Mouse (Mus musculus): ENCODE data around the gene Fank1. TPM values are rescaled to one million over a fixed set of nuclear protein-coding genes. Genes with fewer than 3 reads are reported as not detected.
A peak's percentile ranks its signal among the peaks of the same experiment; 100 is the strongest.

Fank1 gene
- polyA plus RNA-seq, 1 experiment from 2014 or later: 0.21 TPM

- H3K4me2 ChIP-seq (ENCODE audit: low read depth, low read length): no peak overlapping the region
- H3K4me1 ChIP-seq (ENCODE audit: control insufficient read depth, insufficient read depth, low read length): peaks cover 5% of the 10 kb centered on the region; the same call in 1 of the 2 replicates
- ATAC-seq (ENCODE audit: insufficient read depth, low FRiP score): no peak
- H3K36me3 ChIP-seq (ENCODE audit: control insufficient read depth, insufficient read depth, low read length): no peaks in the 10 kb centered on the region
- no peak overlapping the region for H3K4me3 ChIP-seq (replicated peaks; ENCODE audit: low read length)
- no peak overlapping the region for H3K9ac ChIP-seq (ENCODE audit: low read length)
- no peaks in the 10 kb centered on the region for H3K27me3 ChIP-seq (ENCODE audit: control insufficient read depth, insufficient read depth, low read length)
- no peaks in the 10 kb centered on the region for H3K9me3 ChIP-seq (replicated peaks; ENCODE audit: control insufficient read depth, low read length)
- no peak overlapping the region for H3K27ac ChIP-seq (ENCODE audit: low read length)
- 68% methylated on average over 5 of the region's 5 CpGs for WGBS
These were observed 142.6 kb downstream of the Fank1 start for GRCm38 (mm10) chr7:133919306-133919705.

- Histone ChIP-seq H3K9me3 (replicated peaks; ENCODE audit: control insufficient read depth, low read length) (no peaks in the 10 kb centered on the region), H3K27me3 (ENCODE audit: control insufficient read depth, insufficient read depth, low read length) (no peaks in the 10 kb centered on the region), H3K9ac (ENCODE audit: low read length) (no peak overlapping the region), H3K4me1 (ENCODE audit: control insufficient read depth, insufficient read depth, low read length) (peaks cover 5% of the 10 kb centered on the region; the same call in 1 of the 2 replicates), H3K4me2 (ENCODE audit: low read depth, low read length) (no peak overlapping the region), H3K36me3 (ENCODE audit: control insufficient read depth, insufficient read depth, low read length) (no peaks in the 10 kb centered on the region), H3K4me3 (replicated peaks; ENCODE audit: low read length) (no peak overlapping the region), H3K27ac (ENCODE audit: low read length) (no peak overlapping the region)
- WGBS: 73% methylated on average over 5 of the region's 5 CpGs
- peak; percentile 50; the same call in 1 of the 2 replicates for ATAC-seq (ENCODE audit: insufficient read depth, low FRiP score)
These were observed 143.3 kb downstream of the Fank1 start for GRCm38 (mm10) chr7:133919918-133920317.

DNA sequence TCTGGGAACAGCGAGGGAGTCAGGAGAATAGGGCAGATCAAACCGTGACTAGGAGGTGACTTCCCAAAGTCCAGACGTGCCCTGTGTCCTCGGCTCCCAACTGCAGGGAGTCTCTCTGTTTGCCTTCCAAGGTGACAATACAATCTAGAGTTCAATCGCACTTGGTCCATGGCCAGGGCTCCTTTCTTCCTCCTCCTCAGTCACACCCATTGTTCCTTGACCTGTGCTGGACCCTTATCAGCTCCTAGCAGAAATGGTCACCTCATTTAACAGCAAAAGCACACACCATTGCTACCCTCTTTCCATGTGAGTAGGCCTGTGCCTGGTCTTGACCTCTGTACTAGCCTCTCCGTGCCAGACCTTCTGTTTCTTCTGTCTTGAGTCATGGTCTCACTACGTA, 144.1 kb downstream of the Fank1 start:
- Histone ChIP-seq H3K4me1 (ENCODE audit: control insufficient read depth, insufficient read depth, low read length) (peaks cover 5% of the 10 kb centered on the region; the same call in 1 of the 2 replicates), H3K4me3 (replicated peaks; ENCODE audit: low read length) (no peak overlapping the region), H3K27ac (ENCODE audit: low read length) (no peak overlapping the region), H3K36me3 (ENCODE audit: control insufficient read depth, insufficient read depth, low read length) (no peaks in the 10 kb centered on the region), H3K27me3 (ENCODE audit: control insufficient read depth, insufficient read depth, low read length) (no peaks in the 10 kb centered on the region), H3K4me2 (ENCODE audit: low read depth, low read length) (no peak overlapping the region), H3K9ac (ENCODE audit: low read length) (no peak overlapping the region), H3K9me3 (replicated peaks; ENCODE audit: control insufficient read depth, low read length) (no peaks in the 10 kb centered on the region)
- ATAC-seq (ENCODE audit: insufficient read depth, low FRiP score): no peak
- 66% methylated on average over 7 of the region's 7 CpGs for WGBS

DNA sequence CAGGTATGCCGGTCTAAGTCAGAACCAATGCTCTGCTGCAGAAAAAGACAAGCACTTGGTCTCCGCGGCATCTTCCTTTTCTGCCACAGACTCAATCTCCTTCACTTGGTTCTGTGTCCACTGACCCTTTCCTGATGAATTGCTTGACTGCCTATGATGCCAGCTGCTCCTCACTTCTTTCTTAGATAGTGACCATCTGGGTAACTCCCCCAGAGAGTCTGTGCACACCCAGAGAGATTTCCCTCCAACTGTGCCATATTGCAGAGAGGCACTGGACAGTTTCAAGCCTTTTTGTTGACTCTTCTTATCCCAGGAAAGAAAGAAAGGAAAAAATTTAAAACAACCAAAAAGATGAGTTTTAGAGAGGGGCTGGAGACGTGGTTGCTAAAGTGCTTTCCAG, 144.6 kb downstream of the Fank1 start:
- H3K27ac ChIP-seq (ENCODE audit: low read length): no peak overlapping the region
- 92% methylated on average over 4 of the region's 4 CpGs for WGBS
- H3K4me3 ChIP-seq (replicated peaks; ENCODE audit: low read length): no peak overlapping the region
- no peak overlapping the region for H3K9ac ChIP-seq (ENCODE audit: low read length)
- H3K4me1 ChIP-seq (ENCODE audit: control insufficient read depth, insufficient read depth, low read length): peaks cover 5% of the 10 kb centered on the region; the same call in 1 of the 2 replicates
- H3K27me3 ChIP-seq (ENCODE audit: control insufficient read depth, insufficient read depth, low read length): no peaks in the 10 kb centered on the region
- no peak for ATAC-seq (ENCODE audit: insufficient read depth, low FRiP score)
- no peaks in the 10 kb centered on the region for H3K36me3 ChIP-seq (ENCODE audit: control insufficient read depth, insufficient read depth, low read length)
- no peak overlapping the region for H3K4me2 ChIP-seq (ENCODE audit: low read depth, low read length)
- no peaks in the 10 kb centered on the region for H3K9me3 ChIP-seq (replicated peaks; ENCODE audit: control insufficient read depth, low read length)

GRCm38 (mm10) chr7:133923994-133924393, 147.3 kb downstream of the Fank1 start:
- 29% methylated on average over 6 of the region's 6 CpGs for WGBS
- Histone ChIP-seq H3K4me3 (replicated peaks; ENCODE audit: low read length) (no peak overlapping the region), H3K9me3 (replicated peaks; ENCODE audit: control insufficient read depth, low read length) (no peaks in the 10 kb centered on the region), H3K9ac (ENCODE audit: low read length) (no peak overlapping the region), H3K27me3 (ENCODE audit: control insufficient read depth, insufficient read depth, low read length) (no peaks in the 10 kb centered on the region; the same call in 1 of the 2 replicates), H3K27ac (ENCODE audit: low read length) (no peak overlapping the region; the same call in 1 of the 2 replicates), H3K4me2 (ENCODE audit: low read depth, low read length) (no peak overlapping the region), H3K36me3 (ENCODE audit: control insufficient read depth, insufficient read depth, low read length) (no peaks in the 10 kb centered on the region), H3K4me1 (ENCODE audit: control insufficient read depth, insufficient read depth, low read length) (peaks cover 5% of the 10 kb centered on the region; the same call in 1 of the 2 replicates)
- ATAC-seq (ENCODE audit: insufficient read depth, low FRiP score): peak; percentile 57; the same call in 1 of the 2 replicates

- Histone ChIP-seq H3K9ac (ENCODE audit: low read length) (no peak overlapping the region), H3K9me3 (replicated peaks; ENCODE audit: control insufficient read depth, low read length) (no peaks in the 10 kb centered on the region), H3K27me3 (ENCODE audit: control insufficient read depth, insufficient read depth, low read length) (peaks cover 1% of the 10 kb centered on the region; the same call in 1 of the 2 replicates), H3K4me3 (replicated peaks; ENCODE audit: low read length) (no peak overlapping the region), H3K4me1 (ENCODE audit: control insufficient read depth, insufficient read depth, low read length) (peaks cover 5% of the 10 kb centered on the region; the same call in 1 of the 2 replicates), H3K36me3 (ENCODE audit: control insufficient read depth, insufficient read depth, low read length) (no peaks in the 10 kb centered on the region), H3K4me2 (ENCODE audit: low read depth, low read length) (no peak overlapping the region), H3K27ac (ENCODE audit: low read length) (no peak overlapping the region)
- 63% methylated on average over 2 of the region's 2 CpGs for WGBS
- no peak for ATAC-seq (ENCODE audit: insufficient read depth, low FRiP score)
These were observed 149.1 kb downstream of the Fank1 start for GRCm38 (mm10) chr7:133925771-133926170.

DNA sequence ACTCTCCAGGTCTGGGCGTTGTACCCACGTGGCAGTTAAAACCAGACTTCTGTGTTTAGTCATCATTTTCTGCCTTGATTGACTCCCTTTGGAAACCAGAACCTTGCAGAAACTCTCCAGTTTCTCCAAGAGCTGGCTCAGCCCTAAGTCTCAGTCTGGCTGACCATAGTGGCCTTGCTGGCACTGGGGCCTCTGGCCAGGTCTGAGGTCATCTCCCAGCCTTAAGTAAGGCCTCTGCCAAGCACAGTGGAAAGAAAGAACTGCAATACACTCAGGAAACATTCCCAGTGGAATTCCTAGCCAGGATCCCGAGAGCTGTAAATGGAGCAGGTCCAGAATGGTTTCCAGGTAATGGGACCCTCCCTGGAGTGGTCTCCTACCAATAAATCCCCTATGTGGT, 152.3 kb downstream of the Fank1 start:
- no peak overlapping the region for H3K4me2 ChIP-seq (ENCODE audit: low read depth, low read length)
- no peaks in the 10 kb centered on the region for H3K9me3 ChIP-seq (replicated peaks; ENCODE audit: control insufficient read depth, low read length)
- peaks cover 9% of the 10 kb centered on the region for H3K27me3 ChIP-seq (ENCODE audit: control insufficient read depth, insufficient read depth, low read length)
- no peak overlapping the region for H3K4me3 ChIP-seq (replicated peaks; ENCODE audit: low read length)
- no peak for ATAC-seq (ENCODE audit: insufficient read depth, low FRiP score)
- no peak overlapping the region for H3K9ac ChIP-seq (ENCODE audit: low read length)
- H3K4me1 ChIP-seq (ENCODE audit: control insufficient read depth, insufficient read depth, low read length): peaks cover 4% of the 10 kb centered on the region
- no peak overlapping the region for H3K27ac ChIP-seq (ENCODE audit: low read length)
- no peaks in the 10 kb centered on the region for H3K36me3 ChIP-seq (ENCODE audit: control insufficient read depth, insufficient read depth, low read length)
- WGBS: 89% methylated on average over 3 of the region's 3 CpGs

Other genes with a start within 250 kb of the Fank1 start
- not detected in 2 replicates for gene Tex36, start 174.7 kb upstream of the Fank1 start, polyA plus RNA-seq (2015; fragmentation: Nextera tagmentation; extraction: Ambion mirVana)
- gene Edrf1, start 139.3 kb upstream of the Fank1 start, polyA plus RNA-seq (2015; fragmentation: Nextera tagmentation; extraction: Ambion mirVana): 17.6 and 18.4 TPM in 2 replicates
- 0.08 TPM in 1 of 2 replicates, not detected in the other for gene Mmp21, start 96.8 kb upstream of the Fank1 start, polyA plus RNA-seq (2015; fragmentation: Nextera tagmentation; extraction: Ambion mirVana)
- gene Bccip, start 67.5 kb upstream of the Fank1 start, polyA plus RNA-seq (2015; fragmentation: Nextera tagmentation; extraction: Ambion mirVana): 136 and 156 TPM in 2 replicates
- gene Uros, start 66.8 kb upstream of the Fank1 start, polyA plus RNA-seq (2015; fragmentation: Nextera tagmentation; extraction: Ambion mirVana): 32.1 and 36.4 TPM in 2 replicates
- 46.8 and 56.9 TPM in 2 replicates for gene Dhx32, start 5.9 kb downstream of the Fank1 start, polyA plus RNA-seq (2015; fragmentation: Nextera tagmentation; extraction: Ambion mirVana)